Mouse (Mus musculus): ENCODE data around the gene Nfia. TPM values are rescaled to one million over a fixed set of nuclear protein-coding genes. Genes with fewer than 3 reads are reported as not detected.

The Nfia gene
- polyA plus RNA-seq, 1 experiment from 2014 or later = 33.7 TPM

- H3K4me1 ChIP-seq (ENCODE audit: control insufficient read depth, insufficient read depth, low read length) = peaks cover 21% of the 10 kb centered on the region
- H3K27me3 ChIP-seq (ENCODE audit: control insufficient read depth, insufficient read depth, low read length) = no peaks in the 10 kb centered on the region; the same call in 1 of the 2 replicates
- no peak for ATAC-seq (replicated peaks; ENCODE audit: insufficient number of reproducible peaks, low FRiP score, low TSS enrichment)
- WGBS (ENCODE audit: insufficient replicate concordance) = under 1% methylated on average over 10 of the region's 10 CpGs
- peak overlapping the region; percentile 96 for H3K27ac ChIP-seq (ENCODE audit: low read depth, low read length)
- H3K9me3 ChIP-seq (replicated peaks; ENCODE audit: control insufficient read depth, low read length) = no peaks in the 10 kb centered on the region
- peak overlapping the region; percentile 99 for H3K9ac ChIP-seq (ENCODE audit: low read depth, low read length)
- H3K4me2 ChIP-seq = peak overlapping the region; percentile 71
- no peaks in the 10 kb centered on the region for H3K36me3 ChIP-seq (ENCODE audit: control insufficient read depth, insufficient read depth, low read length)
- peak overlapping the region; percentile 97 for H3K4me3 ChIP-seq (ENCODE audit: low read depth, low read length)
Measured at GRCm38 (mm10) chr4:97776388-97777080, 4.0 kb downstream of the Nfia start.

DNA sequence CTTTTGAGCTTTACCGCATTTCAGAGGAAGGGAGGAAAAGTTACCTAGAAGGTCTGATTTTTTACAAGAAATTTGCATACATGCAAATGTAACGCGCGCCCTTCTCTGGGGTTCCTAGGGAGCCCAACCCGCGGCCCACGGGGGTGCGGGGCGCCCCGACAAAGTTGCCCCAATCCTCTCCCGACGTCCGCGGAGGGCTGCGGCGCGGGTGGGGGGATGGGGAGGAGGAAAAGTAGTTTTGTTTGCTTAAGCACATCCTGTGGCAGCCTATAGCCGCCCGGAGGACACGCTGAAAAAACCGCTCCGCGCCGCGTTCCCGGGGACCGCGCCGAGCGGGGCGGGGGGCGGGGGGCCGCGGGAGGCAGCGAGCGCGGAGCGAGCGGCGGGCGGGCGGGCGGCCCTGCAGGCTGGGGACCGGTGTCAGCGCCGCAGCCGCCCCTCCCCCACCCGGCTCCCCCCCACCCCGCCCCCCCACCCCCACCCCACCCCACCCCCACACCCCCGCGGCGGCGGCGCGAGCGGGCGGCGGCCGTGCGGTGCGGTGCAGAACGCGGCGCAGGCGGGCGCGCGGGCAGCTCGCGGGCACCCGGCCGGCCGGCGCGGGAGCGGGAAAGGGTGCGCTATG lies 4.7 kb downstream of the Nfia start:
- Histone ChIP-seq H3K27ac (ENCODE audit: low read depth, low read length) (peak overlapping the region; percentile 96), H3K9ac (ENCODE audit: low read depth, low read length) (peak overlapping the region; percentile 99), H3K27me3 (ENCODE audit: control insufficient read depth, insufficient read depth, low read length) (no peaks in the 10 kb centered on the region; the same call in 1 of the 2 replicates), H3K4me2 (peak overlapping the region; percentile 71), H3K4me1 (ENCODE audit: control insufficient read depth, insufficient read depth, low read length) (peaks cover 21% of the 10 kb centered on the region), H3K9me3 (replicated peaks; ENCODE audit: control insufficient read depth, low read length) (no peaks in the 10 kb centered on the region), H3K36me3 (ENCODE audit: control insufficient read depth, insufficient read depth, low read length) (no peaks in the 10 kb centered on the region), H3K4me3 (ENCODE audit: low read depth, low read length) (peak overlapping the region; percentile 97)
- 1% methylated on average over 31 of the region's 77 CpGs for WGBS (ENCODE audit: insufficient replicate concordance)
- peak; percentile 25 for ATAC-seq (replicated peaks; ENCODE audit: insufficient number of reproducible peaks, low FRiP score, low TSS enrichment)

DNA sequence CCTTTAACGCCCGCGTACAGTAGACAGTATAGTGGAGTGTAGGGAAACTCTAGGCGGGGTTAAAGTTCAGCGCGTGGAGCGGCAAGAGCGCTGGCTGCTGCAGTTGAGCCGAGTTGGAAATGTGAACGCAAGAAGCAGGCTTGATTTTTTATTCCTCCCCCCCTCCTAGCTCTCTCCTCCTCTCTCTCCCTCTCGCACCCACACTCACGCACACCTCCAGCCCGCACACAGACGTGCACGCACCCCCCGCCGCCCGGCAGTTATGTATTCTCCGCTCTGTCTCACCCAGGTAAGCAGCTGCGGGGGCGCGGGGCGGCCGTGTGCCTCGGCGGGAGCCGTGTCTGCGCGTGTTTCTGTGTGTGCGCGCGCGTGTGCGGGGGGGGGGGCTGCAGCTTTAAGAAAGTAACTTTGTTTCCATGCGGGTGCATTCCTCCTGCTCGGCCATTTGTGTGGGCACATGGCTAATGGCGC lies 5.2 kb downstream of the Nfia start, which contains the start of gene E130114P18Rik:
Gene E130114P18Rik, minus strand, starts transcription at position 373 of the 471 bp plus-strand sequence.
- H3K9me3 ChIP-seq (replicated peaks; ENCODE audit: control insufficient read depth, low read length) = no peaks in the 10 kb centered on the region
- H3K36me3 ChIP-seq (ENCODE audit: control insufficient read depth, insufficient read depth, low read length) = peaks cover 1% of the 10 kb centered on the region; the same call in 1 of the 2 replicates
- H3K27ac ChIP-seq (ENCODE audit: low read depth, low read length) = peak within 1 kb of the TSS; percentile 96
- no peaks in the 10 kb centered on the region; the same call in 1 of the 2 replicates for H3K27me3 ChIP-seq (ENCODE audit: control insufficient read depth, insufficient read depth, low read length)
- H3K4me1 ChIP-seq (ENCODE audit: control insufficient read depth, insufficient read depth, low read length) = peaks cover 21% of the 10 kb centered on the region
- peak within 1 kb of the TSS; percentile 71 for H3K4me2 ChIP-seq
- ATAC-seq (replicated peaks; ENCODE audit: insufficient number of reproducible peaks, low FRiP score, low TSS enrichment) = peak; percentile 44; the same call in 1 of the 2 replicates
- under 1% methylated on average over 37 of the region's 37 CpGs for WGBS (ENCODE audit: insufficient replicate concordance)
- peak within 1 kb of the TSS; percentile 97 for H3K4me3 ChIP-seq (ENCODE audit: low read depth, low read length)
- H3K9ac ChIP-seq (ENCODE audit: low read depth, low read length) = peak within 1 kb of the TSS; percentile 99

- under 1% methylated on average over 61 of the region's 94 CpGs for WGBS (ENCODE audit: insufficient replicate concordance)
- H3K4me2 ChIP-seq = peak overlapping the region; percentile 71
- peaks cover 8% of the 10 kb centered on the region; the same call in 1 of the 2 replicates for H3K36me3 ChIP-seq (ENCODE audit: control insufficient read depth, insufficient read depth, low read length)
- peak overlapping the region; percentile 96 for H3K27ac ChIP-seq (ENCODE audit: low read depth, low read length)
- H3K9ac ChIP-seq (ENCODE audit: low read depth, low read length) = peak overlapping the region; percentile 99
- no peaks in the 10 kb centered on the region for H3K9me3 ChIP-seq (replicated peaks; ENCODE audit: control insufficient read depth, low read length)
- H3K4me3 ChIP-seq (ENCODE audit: low read depth, low read length) = peak overlapping the region; percentile 97
- 0 out of 2 replicates have a peak, but pooled peaks have one; percentile 12 for ATAC-seq (replicated peaks; ENCODE audit: insufficient number of reproducible peaks, low FRiP score, low TSS enrichment)
- H3K27me3 ChIP-seq (ENCODE audit: control insufficient read depth, insufficient read depth, low read length) = no peaks in the 10 kb centered on the region; the same call in 1 of the 2 replicates
- H3K4me1 ChIP-seq (ENCODE audit: control insufficient read depth, insufficient read depth, low read length) = peaks cover 19% of the 10 kb centered on the region
Measured at GRCm38 (mm10) chr4:97778211-97779002, 5.9 kb downstream of the Nfia start.

DNA sequence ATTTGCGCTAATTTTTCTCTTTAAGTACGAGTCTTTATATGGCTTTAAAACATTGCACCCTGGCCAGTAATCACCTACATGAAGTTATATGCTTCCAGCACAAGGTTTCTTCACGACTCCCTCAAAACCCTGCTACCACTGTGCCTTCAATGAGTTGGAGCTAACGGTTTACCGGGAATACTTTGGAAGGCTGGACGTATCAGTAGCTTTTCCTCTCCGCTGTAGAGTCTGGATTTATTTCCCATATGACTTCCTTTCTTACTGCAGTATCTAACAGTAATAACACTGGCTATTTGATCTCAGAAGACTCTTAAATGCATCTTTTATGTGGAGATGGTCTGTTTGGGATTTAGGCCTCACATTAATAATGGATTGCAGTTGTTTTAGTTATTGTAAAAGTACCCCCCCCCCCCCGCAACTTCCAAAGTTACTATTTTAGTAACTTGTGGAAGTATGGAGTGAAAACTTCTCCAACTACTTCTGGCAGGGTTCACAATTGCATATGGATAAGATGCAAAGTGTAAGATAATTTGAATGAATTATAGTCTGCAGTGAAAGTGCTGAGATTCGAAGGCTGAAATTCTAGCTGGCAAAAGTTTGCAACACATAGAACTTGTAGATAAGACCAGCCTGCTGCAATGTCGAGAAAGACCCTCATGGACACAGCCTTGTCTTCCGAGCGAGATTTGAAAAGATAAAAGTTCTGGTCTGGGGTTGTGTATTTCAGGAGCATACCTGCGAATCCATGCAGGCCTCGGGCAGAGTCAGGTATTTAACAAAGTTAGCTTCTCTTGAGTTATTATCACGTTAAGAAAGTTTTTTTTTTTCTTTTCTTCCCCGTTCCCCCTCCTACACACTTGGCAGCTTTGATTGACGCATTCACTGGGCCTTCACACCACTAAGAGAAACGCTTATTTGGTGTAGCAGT lies 6.7 kb downstream of the Nfia start:
- no peak for ATAC-seq (replicated peaks; ENCODE audit: insufficient number of reproducible peaks, low FRiP score, low TSS enrichment)
- no peaks in the 10 kb centered on the region; the same call in 1 of the 2 replicates for H3K27me3 ChIP-seq (ENCODE audit: control insufficient read depth, insufficient read depth, low read length)
- H3K36me3 ChIP-seq (ENCODE audit: control insufficient read depth, insufficient read depth, low read length) = peaks cover 14% of the 10 kb centered on the region; the same call in 1 of the 2 replicates
- H3K4me2 ChIP-seq = peak overlapping the region; percentile 71
- no peaks in the 10 kb centered on the region for H3K9me3 ChIP-seq (replicated peaks; ENCODE audit: control insufficient read depth, low read length)
- peak overlapping the region; percentile 96 for H3K27ac ChIP-seq (ENCODE audit: low read depth, low read length)
- WGBS (ENCODE audit: insufficient replicate concordance) = 11% methylated on average over 18 of the region's 18 CpGs
- peak overlapping the region; percentile 97 for H3K4me3 ChIP-seq (ENCODE audit: low read depth, low read length)
- H3K4me1 ChIP-seq (ENCODE audit: control insufficient read depth, insufficient read depth, low read length) = peaks cover 14% of the 10 kb centered on the region
- H3K9ac ChIP-seq (ENCODE audit: low read depth, low read length) = peak overlapping the region; percentile 99

GRCm38 (mm10) chr4:97780024-97780423 lies 7.5 kb downstream of the Nfia start:
- Histone ChIP-seq H3K27me3 (ENCODE audit: control insufficient read depth, insufficient read depth, low read length) (no peaks in the 10 kb centered on the region; the same call in 1 of the 2 replicates), H3K4me2 (peak overlapping the region; percentile 71), H3K9ac (ENCODE audit: low read depth, low read length) (no peak overlapping the region), H3K9me3 (replicated peaks; ENCODE audit: control insufficient read depth, low read length) (no peaks in the 10 kb centered on the region), H3K36me3 (ENCODE audit: control insufficient read depth, insufficient read depth, low read length) (peaks cover 17% of the 10 kb centered on the region; the same call in 1 of the 2 replicates), H3K27ac (ENCODE audit: low read depth, low read length) (no peak overlapping the region), H3K4me1 (ENCODE audit: control insufficient read depth, insufficient read depth, low read length) (peaks cover 9% of the 10 kb centered on the region), H3K4me3 (ENCODE audit: low read depth, low read length) (peak overlapping the region; percentile 97; the same call in 1 of the 2 replicates)
- WGBS (ENCODE audit: insufficient replicate concordance) = 51% methylated on average over 7 of the region's 7 CpGs
- ATAC-seq (replicated peaks; ENCODE audit: insufficient number of reproducible peaks, low FRiP score, low TSS enrichment) = no peak

DNA sequence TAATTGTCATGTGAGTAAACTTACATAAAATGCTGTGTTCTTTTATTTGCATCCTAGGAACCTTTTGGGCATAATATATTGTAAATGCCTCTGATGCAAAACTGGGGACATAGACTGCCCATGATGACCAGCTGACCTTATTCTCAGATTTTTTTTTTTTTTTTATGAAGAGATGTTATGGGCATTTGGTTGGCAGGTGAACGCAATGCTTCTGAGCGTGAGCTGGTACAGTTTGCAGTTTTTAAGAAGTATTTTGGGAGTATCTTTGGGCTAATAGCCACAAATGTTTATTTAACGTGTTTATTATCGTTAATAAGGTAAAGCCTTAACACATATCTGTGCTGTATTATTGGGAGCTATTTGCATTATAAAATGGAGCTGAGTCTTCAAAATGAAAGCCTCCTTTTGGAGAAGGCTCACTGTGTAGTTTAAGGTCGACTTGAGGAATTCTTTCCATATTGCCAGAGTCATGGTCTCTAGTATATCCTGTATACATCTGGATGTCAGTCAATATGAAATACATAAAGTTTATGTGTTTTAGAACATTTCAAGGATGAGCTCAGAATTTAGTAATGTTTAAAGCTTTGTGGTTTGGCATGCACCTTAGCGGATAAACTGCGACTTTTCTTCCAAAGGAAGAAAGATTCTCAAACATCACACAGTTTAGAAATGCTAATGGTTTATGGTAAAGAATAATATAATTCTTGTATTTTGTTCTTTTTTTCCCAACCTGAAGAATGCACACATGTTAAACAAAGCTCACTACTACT lies 8.3 kb downstream of the Nfia start:
- Histone ChIP-seq H3K4me1 (ENCODE audit: control insufficient read depth, insufficient read depth, low read length) (peaks cover 7% of the 10 kb centered on the region), H3K4me3 (ENCODE audit: low read depth, low read length) (no peak overlapping the region), H3K27ac (ENCODE audit: low read depth, low read length) (no peak overlapping the region), H3K27me3 (ENCODE audit: control insufficient read depth, insufficient read depth, low read length) (no peaks in the 10 kb centered on the region; the same call in 1 of the 2 replicates), H3K9ac (ENCODE audit: low read depth, low read length) (no peak overlapping the region), H3K4me2 (peak overlapping the region; percentile 41), H3K36me3 (ENCODE audit: control insufficient read depth, insufficient read depth, low read length) (peaks cover 21% of the 10 kb centered on the region; the same call in 1 of the 2 replicates), H3K9me3 (replicated peaks; ENCODE audit: control insufficient read depth, low read length) (no peaks in the 10 kb centered on the region)
- 77% methylated on average over 7 of the region's 7 CpGs for WGBS (ENCODE audit: insufficient replicate concordance)
- ATAC-seq (replicated peaks; ENCODE audit: insufficient number of reproducible peaks, low FRiP score, low TSS enrichment) = no peak

All from heart, embryonic 11.5 days (tissue).